Mouse (Mus musculus) forebrain, embryonic 16.5 days (tissue): ENCODE measurements at regions not wholly inside any gene's neighbourhood (a gene's known extent, or its start where the extent isn't known, plus 50 kb on each side); places are given as distances from the start of the nearest gene placed in this dataset.

Experiments used
- ATAC-seq: fragments of 200-750 bp; cut with Nextera tagmentation; 2 replicates; pipeline ENCODE4 v1.8.0; 2017; ENCODE audit warnings: mild to moderate bottlenecking, moderate library complexity
- H3K27ac ChIP-seq: fragments of 300-500 bp; sonication (generic); 2 replicates; pipeline ENCODE4 v1.5.1; 2014; ENCODE audit warnings: low read length, control low read depth
- H3K27me3 ChIP-seq: fragments of 300-500 bp; sonication (generic); replicated peaks from 2 replicates; pipeline ENCODE4 v1.6.1; 2014; ENCODE audit warnings: low read length; ENCODE audit not compliant: control insufficient read depth, insufficient read depth
- H3K36me3 ChIP-seq: fragments of 300-500 bp; sonication (generic); 2 replicates; pipeline ENCODE4 v1.6.1; 2014; ENCODE audit not compliant: control insufficient read depth, insufficient read depth
- H3K4me1 ChIP-seq: fragments of 300-500 bp; sonication (generic); replicated peaks from 2 replicates; pipeline ENCODE4 v1.6.1; 2014; ENCODE audit warnings: low read length; ENCODE audit not compliant: control insufficient read depth, insufficient read depth
- H3K4me2 ChIP-seq: fragments of 300-500 bp; sonication (generic); 2 replicates; pipeline ENCODE4 v1.6.1; 2014; ENCODE audit warnings: mild to moderate bottlenecking, low read length, control low read depth
- H3K4me3 ChIP-seq: fragments of 300-500 bp; sonication (generic); replicated peaks from 2 replicates; pipeline ENCODE4 v1.5.1; 2014; ENCODE audit warnings: mild to moderate bottlenecking, low read length, control low read depth
- H3K9ac ChIP-seq: fragments of 300-500 bp; sonication (generic); replicated peaks from 2 replicates; pipeline ENCODE4 v1.6.1; 2014; ENCODE audit warnings: low read depth, low read length, control low read depth
- H3K9me3 ChIP-seq: fragments of 300-500 bp; sonication (generic); 2 replicates; pipeline ENCODE4 v1.6.1; 2016; ENCODE audit warnings: low read length; ENCODE audit not compliant: control insufficient read depth
- WGBS: fragments of 180-500 bp; shearing (Covaris S2); extraction: QIAGEN DNeasy Blood & Tissue Kit; methylation state at CpG from one replicate; pipeline ENCODE4 v1.1.7; 2014; 5-methylcytosine and 5-hydroxymethylcytosine counted together

DNA sequence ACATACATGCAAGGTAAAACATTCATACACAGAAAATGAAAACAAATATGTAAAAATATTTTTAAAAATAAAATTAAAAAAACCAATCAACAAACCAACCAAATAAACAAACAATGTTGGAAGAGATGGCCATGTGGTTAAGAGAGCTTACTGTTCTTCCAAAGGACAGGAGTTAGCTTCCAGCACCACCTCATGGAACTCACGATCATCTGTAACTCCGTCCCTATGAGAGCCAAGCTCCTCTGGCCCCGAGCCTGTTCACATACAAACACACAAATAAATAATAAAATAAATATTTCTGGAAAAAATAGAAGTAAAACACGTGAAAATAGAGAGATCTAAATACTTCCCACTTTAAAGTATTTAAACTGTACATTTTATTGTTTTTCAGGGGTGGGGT, 269.5 kb downstream of the Zfp704 start:
- Histone ChIP-seq H3K27ac (no peak overlapping the region), H3K9ac (no peak overlapping the region; the same call in 1 of the 2 replicates), H3K4me1 (peaks cover 5% of the 10 kb centered on the region; the same call in 1 of the 2 replicates), H3K36me3 (no peaks in the 10 kb centered on the region), H3K27me3 (peaks cover 4% of the 10 kb centered on the region), H3K4me3 (peak overlapping the region; percentile 40), H3K9me3 (no peaks in the 10 kb centered on the region), H3K4me2 (peak overlapping the region; percentile 68)
- ATAC-seq: no peak
- whole genome bisulfite sequencing: 31% methylated on average over 4 of the region's 4 CpGs

DNA sequence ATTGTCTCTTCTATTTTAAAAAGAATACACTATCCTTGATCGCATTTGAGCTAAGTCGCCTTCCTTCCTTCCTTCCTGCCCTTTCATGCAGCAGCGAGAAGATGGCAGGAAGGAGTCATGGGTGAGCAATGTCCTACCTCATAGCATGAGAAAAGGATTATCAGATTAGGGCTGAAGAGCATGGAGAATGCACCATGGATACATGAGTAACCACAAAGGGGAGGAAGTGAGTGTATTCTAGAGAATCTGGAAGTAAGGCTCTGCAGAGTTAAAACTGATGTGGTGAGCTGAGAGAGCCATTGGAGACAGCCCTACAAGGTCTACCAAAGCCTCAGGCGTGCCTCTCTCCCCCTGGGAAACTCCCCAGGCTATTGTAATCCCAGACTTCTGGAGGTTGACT, 270.2 kb downstream of the Zfp704 start:
- no peak for ATAC-seq
- no peaks in the 10 kb centered on the region for H3K27me3 ChIP-seq
- H3K4me1 ChIP-seq: peaks cover 6% of the 10 kb centered on the region
- H3K36me3 ChIP-seq: no peaks in the 10 kb centered on the region
- H3K9ac ChIP-seq: no peak overlapping the region
- no peak overlapping the region for H3K4me3 ChIP-seq
- 87% methylated on average over 4 of the region's 4 CpGs for WGBS
- H3K27ac ChIP-seq: no peak overlapping the region
- H3K9me3 ChIP-seq: no peaks in the 10 kb centered on the region
- no peak overlapping the region for H3K4me2 ChIP-seq

DNA sequence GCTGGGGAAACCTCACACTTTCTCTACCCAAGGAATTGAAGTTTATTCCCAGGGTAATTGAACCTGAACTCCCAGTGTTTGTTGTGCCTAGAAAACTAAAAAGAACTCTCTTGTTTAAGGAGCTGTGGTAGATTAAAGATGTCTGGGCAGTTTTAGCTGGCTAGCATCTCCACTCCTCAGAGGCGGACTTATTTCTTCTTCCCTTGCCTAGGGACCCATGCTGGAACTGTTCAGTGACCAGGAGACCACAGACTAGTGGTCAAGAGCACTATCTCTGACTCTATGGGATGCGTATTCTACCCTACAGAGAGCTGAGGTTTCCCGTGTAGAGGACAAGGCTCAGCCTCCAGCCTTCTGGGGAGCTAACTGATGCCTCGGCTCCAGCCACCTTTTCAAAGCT, 274.3 kb downstream of the Zfp704 start:
- H3K4me1 ChIP-seq: peaks cover 8% of the 10 kb centered on the region
- ATAC-seq: no peak
- 48% methylated on average over 4 of the region's 4 CpGs for WGBS
- H3K9ac ChIP-seq: no peak overlapping the region
- no peaks in the 10 kb centered on the region for H3K36me3 ChIP-seq
- no peak overlapping the region for H3K4me3 ChIP-seq
- H3K4me2 ChIP-seq: no peak overlapping the region
- no peak overlapping the region for H3K27ac ChIP-seq
- H3K27me3 ChIP-seq: no peaks in the 10 kb centered on the region
- no peaks in the 10 kb centered on the region for H3K9me3 ChIP-seq
